Mouse (Mus musculus): ENCODE results near the gene Ovca2. TPM values are rescaled to one million over a fixed set of nuclear protein-coding genes. Genes with fewer than 3 reads are reported as not detected.
A peak's percentile ranks its signal among the peaks of the same experiment; 100 is the strongest.

Ovca2 gene
- polyA plus RNA-seq, 1 experiment = not detected

GRCm38 (mm10) chr11:75133951-75134350 is 44.7 kb downstream of the Ovca2 start:
- Histone ChIP-seq H3K4me3 (ENCODE audit: insufficient read depth, low read depth, low read length) (no peak overlapping the region), H3K4me1 (ENCODE audit: control insufficient read depth, insufficient read depth, low read length) (peaks cover 20% of the 10 kb centered on the region), H3K27ac (ENCODE audit: insufficient read depth, low read depth, low read length) (0 out of 2 replicates have a peak overlapping the region, but pooled peaks have one; percentile 16)
- TF ChIP-seq CTCF (IDR thresholded peaks at IDR 0.05; ENCODE audit: insufficient read depth, low read depth, low read length) (no peak), POLR2A (IDR thresholded peaks at IDR 0.05; ENCODE audit: insufficient read depth, low read depth, low read length) (no peak)
- WGBS = 6% methylated on average over 2 of the region's 2 CpGs

- no peak overlapping the region for H3K27ac ChIP-seq (ENCODE audit: insufficient read depth, low read depth, low read length)
- no peak overlapping the region for H3K4me3 ChIP-seq (ENCODE audit: insufficient read depth, low read depth, low read length)
- 91% methylated on average over 5 of the region's 5 CpGs for WGBS
- TF ChIP-seq CTCF (IDR thresholded peaks at IDR 0.05; ENCODE audit: insufficient read depth, low read depth, low read length) = no peak
- no peak for TF ChIP-seq POLR2A (IDR thresholded peaks at IDR 0.05; ENCODE audit: insufficient read depth, low read depth, low read length)
- H3K4me1 ChIP-seq (ENCODE audit: control insufficient read depth, insufficient read depth, low read length) = peaks cover 18% of the 10 kb centered on the region
These were observed 45.2 kb downstream of the Ovca2 start for GRCm38 (mm10) chr11:75133391-75133790.

GRCm38 (mm10) chr11:75132278-75132677 is 46.4 kb downstream of the Ovca2 start:
- Histone ChIP-seq H3K4me3 (ENCODE audit: insufficient read depth, low read depth, low read length) (no peak overlapping the region), H3K27ac (ENCODE audit: insufficient read depth, low read depth, low read length) (no peak overlapping the region), H3K4me1 (ENCODE audit: control insufficient read depth, insufficient read depth, low read length) (peaks cover 18% of the 10 kb centered on the region)
- 53% methylated on average over 5 of the region's 5 CpGs for WGBS
- TF ChIP-seq POLR2A (IDR thresholded peaks at IDR 0.05; ENCODE audit: insufficient read depth, low read depth, low read length) = no peak
- no peak for TF ChIP-seq CTCF (IDR thresholded peaks at IDR 0.05; ENCODE audit: insufficient read depth, low read depth, low read length)

- no peak for TF ChIP-seq POLR2A (IDR thresholded peaks at IDR 0.05; ENCODE audit: insufficient read depth, low read depth, low read length)
- TF ChIP-seq CTCF (IDR thresholded peaks at IDR 0.05; ENCODE audit: insufficient read depth, low read depth, low read length) = no peak
- Histone ChIP-seq H3K4me3 (ENCODE audit: insufficient read depth, low read depth, low read length) (no peak overlapping the region), H3K27ac (ENCODE audit: insufficient read depth, low read depth, low read length) (no peak overlapping the region), H3K4me1 (ENCODE audit: control insufficient read depth, insufficient read depth, low read length) (peaks cover 18% of the 10 kb centered on the region)
- WGBS = 91% methylated on average over 4 of the region's 4 CpGs
These were observed 47.3 kb downstream of the Ovca2 start for GRCm38 (mm10) chr11:75131300-75131699.

GRCm38 (mm10) chr11:75129481-75129880 is 49.2 kb downstream of the Ovca2 start:
- 98% methylated on average over 6 of the region's 6 CpGs for WGBS
- Histone ChIP-seq H3K4me1 (ENCODE audit: control insufficient read depth, insufficient read depth, low read length) (peaks cover 11% of the 10 kb centered on the region), H3K27ac (ENCODE audit: insufficient read depth, low read depth, low read length) (no peak overlapping the region), H3K4me3 (ENCODE audit: insufficient read depth, low read depth, low read length) (no peak overlapping the region)
- no peak for TF ChIP-seq CTCF (IDR thresholded peaks at IDR 0.05; ENCODE audit: insufficient read depth, low read depth, low read length)
- no peak for TF ChIP-seq POLR2A (IDR thresholded peaks at IDR 0.05; ENCODE audit: insufficient read depth, low read depth, low read length)

GRCm38 (mm10) chr11:75126384-75126783 is 52.3 kb downstream of the Ovca2 start:
- Histone ChIP-seq H3K27ac (ENCODE audit: insufficient read depth, low read depth, low read length) (no peak overlapping the region), H3K4me1 (ENCODE audit: control insufficient read depth, insufficient read depth, low read length) (no peaks in the 10 kb centered on the region), H3K4me3 (ENCODE audit: insufficient read depth, low read depth, low read length) (no peak overlapping the region)
- TF ChIP-seq POLR2A (IDR thresholded peaks at IDR 0.05; ENCODE audit: insufficient read depth, low read depth, low read length) (no peak), CTCF (IDR thresholded peaks at IDR 0.05; ENCODE audit: insufficient read depth, low read depth, low read length) (no peak)
- WGBS = 92% methylated on average over 3 of the region's 3 CpGs

Other genes with a start within 250 kb of the Ovca2 start
- not detected in 2 replicates for gene Hic1, start 9.3 kb downstream of the Ovca2 start, polyA plus RNA-seq (2012; ENCODE audit: insufficient read depth, insufficient read length, low replicate concordance, missing spikeins)
- gene Dph1, start 12.4 kb upstream of the Ovca2 start, polyA plus RNA-seq (2012; ENCODE audit: insufficient read depth, insufficient read length, low replicate concordance, missing spikeins) = not detected in 2 replicates
- not detected in 2 replicates for gene Rtn4rl1, start 14.9 kb upstream of the Ovca2 start, polyA plus RNA-seq (2012; ENCODE audit: insufficient read depth, insufficient read length, low replicate concordance, missing spikeins)
- not detected in 2 replicates for gene Rpa1, start 169.5 kb upstream of the Ovca2 start, polyA plus RNA-seq (2012; ENCODE audit: insufficient read depth, insufficient read length, low replicate concordance, missing spikeins)
- not detected in 2 replicates for gene Smyd4, start 169.6 kb upstream of the Ovca2 start, polyA plus RNA-seq (2012; ENCODE audit: insufficient read depth, insufficient read length, low replicate concordance, missing spikeins)
- not detected in 2 replicates for gene Serpinf1, start 243.9 kb upstream of the Ovca2 start, polyA plus RNA-seq (2012; ENCODE audit: insufficient read depth, insufficient read length, low replicate concordance, missing spikeins)

All from olfactory bulb, adult 2 months (tissue).